Mouse (Mus musculus) bone marrow, adult 2 months (tissue): ENCODE measurements around the gene Ffar4.

Experiments
- CTCF ChIP-seq: fragments of 200-500 bp; IDR thresholded peaks from 2 replicates; pipeline ENCODE4 v1.5.1; 2011; ENCODE audit warnings: low read length, control low read depth; ENCODE audit not compliant: control insufficient read depth, insufficient read depth
- POLR2A ChIP-seq: fragments of 200-500 bp; IDR thresholded peaks from 2 replicates; pipeline ENCODE4 v1.6.1; 2011; ENCODE audit warnings: low read depth, mild to moderate bottlenecking, control low read depth, low read length, borderline replicate concordance; ENCODE audit not compliant: control insufficient read depth

- TF ChIP-seq POLR2A: no peak
- TF ChIP-seq CTCF: no peak
These were observed 23.4 kb downstream of the Ffar4 start for GRCm38 (mm10) chr19:38120123-38120760.
